In genomic region chr19:7144458-7144857, GRCm38 (mm10) we compare ENCODE assay signal across 9 mouse cellular contexts. TPM values are rescaled to one million over a fixed set of nuclear protein-coding genes. Genes with fewer than 3 reads are reported as not detected.
DNase-seq lines count a peak whose midpoint lies in the region; ATAC-seq and TF ChIP-seq lines count a peak whose summit lies in the region.
"Had no signal": no experiment of that assay in that cellular context is flagged by ENCODE, and none has a peak within 500 bp of the region (broad histone marks: within the 10 kb centered on the region; RNA-seq: fewer than 3 reads in every experiment).

No protein-coding gene starts in this region.

- H3K4me1 ChIP-seq in heart, postnatal 0 days (ENCODE audit: control insufficient read depth, insufficient read depth), result peaks cover 37% of the 10 kb centered on the region
- peaks cover 34% of the 10 kb centered on the region for H3K4me1 ChIP-seq in intestine, embryonic 15.5 days (replicated peaks)
- peaks cover 68% of the 10 kb centered on the region for H3K4me1 ChIP-seq in midbrain, embryonic 15.5 days

- DNase-seq in heart, postnatal 0 days (ENCODE audit: low spot score), result no peak
- DNase-seq in heart, postnatal 36 days, result no peak
- peak; percentile 54 for DNase-seq in ZHBTc4 (ENCODE audit: low read depth, low spot score)
- DNase-seq in right cerebral cortex, postnatal 36 days (ENCODE audit: low spot score in 2 of 2), result no peak
- DNase-seq in thymus, postnatal 25 days, result no peak
- no peak for DNase-seq in gastrocnemius, postnatal 14 days
- DNase-seq: cerebellum, adult 9-10 months had no signal

- no peaks in the 10 kb centered on the region for H3K36me3 ChIP-seq in heart, postnatal 0 days (replicated peaks; ENCODE audit: control insufficient read depth, insufficient read depth, low read length)
- H3K36me3 ChIP-seq in intestine, embryonic 15.5 days, result no peaks in the 10 kb centered on the region
- no peaks in the 10 kb centered on the region for H3K36me3 ChIP-seq in midbrain, embryonic 15.5 days (replicated peaks)

- no peak for TF ChIP-seq EP300 in heart, postnatal 0 days (IDR thresholded peaks at IDR 0.05; ENCODE audit: low read depth)

- TF ChIP-seq CTCF in heart, postnatal 0 days (IDR thresholded peaks at IDR 0.05; ENCODE audit: low read depth), result no peak

- peak overlapping the region; percentile 60 for H3K4me2 ChIP-seq in heart, postnatal 0 days (ENCODE audit: low read depth, low read length)
- peak overlapping the region; percentile 73; the same call in 1 of the 2 replicates for H3K4me2 ChIP-seq in intestine, embryonic 15.5 days (replicated peaks)
- H3K4me2 ChIP-seq in midbrain, embryonic 15.5 days, result 0 out of 2 replicates have a peak overlapping the region, but pooled peaks have one; percentile 53

- H3K9ac ChIP-seq in heart, postnatal 0 days (replicated peaks; ENCODE audit: low read depth, low read length), result no peak overlapping the region
- H3K9ac ChIP-seq in intestine, embryonic 15.5 days, result no peak overlapping the region
- no peak overlapping the region for H3K9ac ChIP-seq in midbrain, embryonic 15.5 days

- no peak for ATAC-seq in heart, postnatal 0 days (ENCODE audit: insufficient read depth, low read depth)
- no peak for ATAC-seq in intestine, embryonic 15.5 days
- ATAC-seq in midbrain, embryonic 15.5 days (replicated peaks), result no peak

- H3K27ac ChIP-seq in heart, postnatal 0 days (ENCODE audit: low read depth), result no peak overlapping the region
- no peak overlapping the region for H3K27ac ChIP-seq in intestine, embryonic 15.5 days
- no peak overlapping the region for H3K27ac ChIP-seq in midbrain, embryonic 15.5 days

- H3K27me3 ChIP-seq in heart, postnatal 0 days (ENCODE audit: control insufficient read depth, insufficient read depth, low read length), result no peaks in the 10 kb centered on the region
- H3K27me3 ChIP-seq in intestine, embryonic 15.5 days (replicated peaks), result peaks cover 9% of the 10 kb centered on the region; the same call in 1 of the 2 replicates
- peaks cover 3% of the 10 kb centered on the region; the same call in 1 of the 2 replicates for H3K27me3 ChIP-seq in midbrain, embryonic 15.5 days (replicated peaks)

- H3K9me3 ChIP-seq in heart, postnatal 0 days (replicated peaks; ENCODE audit: control insufficient read depth, low read length), result no peaks in the 10 kb centered on the region
- no peaks in the 10 kb centered on the region for H3K9me3 ChIP-seq in intestine, embryonic 15.5 days
- H3K9me3 ChIP-seq in midbrain, embryonic 15.5 days, result no peaks in the 10 kb centered on the region

- peak overlapping the region; percentile 41 for H3K4me3 ChIP-seq in heart, postnatal 0 days (ENCODE audit: low read depth, low read length)
- H3K4me3 ChIP-seq in intestine, embryonic 15.5 days (replicated peaks), result no peak overlapping the region
- no peak overlapping the region for H3K4me3 ChIP-seq in midbrain, embryonic 15.5 days

- WGBS in heart, postnatal 0 days, result 73% methylated on average over 3 of the region's 3 CpGs
- 76% methylated on average over 3 of the region's 3 CpGs for WGBS in intestine, embryonic 15.5 days
- 70% methylated on average over 3 of the region's 3 CpGs for WGBS in midbrain, embryonic 15.5 days

- intact Hi-C loops in heart, postnatal 36 days (cut with DNase I), result no loop called here
- intact Hi-C loops in gastrocnemius, postnatal 14 days (cut with DNase I; ENCODE audit: low total_unique reads), result no loop called here

RNA-seq across cellular contexts. Expression of gene Flrt1, which starts 38.9 kb away (rescaled TPM):
- 0.23 and 0.89 TPM in 2 replicates for total RNA-seq in heart, postnatal 0 days (2014; rRNA removed; ENCODE audit: low replicate concordance)
- 1.0 TPM in 2 replicates for polyA plus RNA-seq in heart, postnatal 0 days (2015; fragmentation: Nextera tagmentation; extraction: Ambion mirVana)
- under 1 TPM; 0.84 to 1.00 TPM for total RNA-seq in heart, postnatal 36 days (2021)
- 1.8 and 2.1 TPM in 2 replicates for polyA plus RNA-seq in intestine, embryonic 15.5 days (2015; fragmentation: Nextera tagmentation; extraction: Ambion mirVana)
- polyA plus RNA-seq in midbrain, embryonic 15.5 days (2015; fragmentation: Nextera tagmentation; extraction: Ambion mirVana), result 12.2 and 12.5 TPM in 2 replicates
- total RNA-seq in gastrocnemius, postnatal 14 days (2021), result under 1 TPM; 0.27 to 0.51 TPM
